Mouse (Mus musculus): ENCODE measurements around the gene F11r.

- TF ChIP-seq POLR2A (IDR thresholded peaks at IDR 0.05; ENCODE audit: borderline replicate concordance, control insufficient read depth, low read depth, low read length) (no peak), CTCF (IDR thresholded peaks at IDR 0.05; ENCODE audit: control insufficient read depth, insufficient read depth, low read length) (peak; percentile 52)
These were observed 41.6 kb downstream of the F11r start for GRCm38 (mm10) chr1:171478968-171479367.
